Mouse (Mus musculus) limb, embryonic 10.5 days (tissue): Measurements from ENCODE around the gene Golga2. TPM values are rescaled to one million over a fixed set of nuclear protein-coding genes. Genes with fewer than 3 reads are reported as not detected.
A peak's percentile ranks its signal among the peaks of the same experiment; 100 is the strongest.

ENCODE experiments used
- DNase-seq: peaks from one replicate; pipeline ENCODE4 v3.0.0-alpha.2; 2017; ENCODE audit warnings: low spot score
- H3K27ac ChIP-seq: fragments of 300-500 bp; sonication (generic); 2 replicates; pipeline ENCODE4 v1.5.1; 2016; ENCODE audit warnings: mild to moderate bottlenecking
- H3K27me3 ChIP-seq: fragments of 300-500 bp; sonication (generic); 2 replicates; pipeline ENCODE4 v1.6.1; 2016; ENCODE audit warnings: low read depth, mild to moderate bottlenecking; ENCODE audit not compliant: poor library complexity, severe bottlenecking
- H3K36me3 ChIP-seq: fragments of 300-500 bp; sonication (generic); 2 replicates; pipeline ENCODE4 v1.6.1; 2016; ENCODE audit warnings: mild to moderate bottlenecking, moderate library complexity
- H3K4me1 ChIP-seq: fragments of 300-500 bp; sonication (generic); 2 replicates; pipeline ENCODE4 v1.6.1; 2016
- H3K4me3 ChIP-seq: fragments of 300-500 bp; sonication (generic); 2 replicates; pipeline ENCODE4 v1.5.1; 2016; ENCODE audit warnings: mild to moderate bottlenecking, moderate library complexity
- H3K9me3 ChIP-seq: fragments of 300-500 bp; sonication (generic); replicated peaks from 2 replicates; pipeline ENCODE4 v1.6.1; 2016; ENCODE audit warnings: mild to moderate bottlenecking
- WGBS: fragments of 180-500 bp; shearing (Covaris S2); methylation state at CpG from one replicate; pipeline ENCODE4 v1.1.7; 2016; 5-methylcytosine and 5-hydroxymethylcytosine counted together
- microRNA-seq: library from miRNA; unstranded; fragments of <30 nt; microRNA quantifications from one replicate; pipeline ENCODE4, GENCODE M21; 2017
- polyA plus RNA-seq: library from polyadenylated mRNA; unstranded; fragments of >200 nt; fragmentation: Nextera tagmentation; extraction: Ambion mirVana; gene quantifications from 2 replicates; pipeline ENCODE4 v1.2.1, GENCODE M21; 2016

The Golga2 gene
- polyA plus RNA-seq, 1 experiment from 2014 or later: 25.0 TPM

- Histone ChIP-seq H3K4me1 (peaks cover 48% of the 10 kb centered on the region), H3K9me3 (no peaks in the 10 kb centered on the region), H3K27me3 (peaks cover 8% of the 10 kb centered on the region), H3K27ac (no peak overlapping the region), H3K4me3 (no peak overlapping the region), H3K36me3 (no peaks in the 10 kb centered on the region)
- DNase-seq: no peak
- 81% methylated on average over 10 of the region's 10 CpGs for WGBS
Measured at GRCm38 (mm10) chr2:32356216-32356615, 69.0 kb downstream of the Golga2 start.

Small RNA genes lying within 50 kb of the gene (microRNA-seq; reads per million reads assigned to microRNA genes)
- 1.2 reads per million for gene Gm23363
- 1,234 reads per million, percentile 78 among the genes with 10 or more reads in this experiment for gene Mir199b

Other genes starting within 250 kb of the Golga2 start
- 2.0 TPM in 2 replicates for gene Fam78a, start 202.5 kb upstream of the Golga2 start, polyA plus RNA-seq
- gene Plpp7, start 191.9 kb upstream of the Golga2 start, polyA plus RNA-seq: 2.8 and 3.8 TPM in 2 replicates
- 71.2 and 80.3 TPM in 2 replicates for gene Prrc2b, start 136.3 kb upstream of the Golga2 start, polyA plus RNA-seq
- gene Pomt1, start 50.8 kb upstream of the Golga2 start, polyA plus RNA-seq: 21.1 and 24.1 TPM in 2 replicates
- gene Uck1, start 27.2 kb upstream of the Golga2 start, polyA plus RNA-seq: 69.6 and 74.0 TPM in 2 replicates
- 440 and 446 TPM in 2 replicates for gene Swi5, start 691 bp downstream of the Golga2 start, polyA plus RNA-seq
- 61.3 and 74.8 TPM in 2 replicates for gene Ciz1, start 64.9 kb downstream of the Golga2 start, polyA plus RNA-seq
- 27.1 and 33.6 TPM in 2 replicates for gene Dnm1, start 66.0 kb downstream of the Golga2 start, polyA plus RNA-seq
- 36.3 and 37.0 TPM in 2 replicates for gene 1110008P14Rik, start 94.6 kb downstream of the Golga2 start, polyA plus RNA-seq
- not detected in 2 replicates for gene Lcn2, start 100.9 kb downstream of the Golga2 start, polyA plus RNA-seq
- gene Ptges2, start 108.5 kb downstream of the Golga2 start, polyA plus RNA-seq: 32.7 and 37.0 TPM in 2 replicates
- 5.9 and 7.3 TPM in 2 replicates for gene Naif1, start 163.1 kb downstream of the Golga2 start, polyA plus RNA-seq
- gene Slc25a25, start 164.1 kb downstream of the Golga2 start, polyA plus RNA-seq: 30.8 and 33.0 TPM in 2 replicates
- gene Fam102a, start 247.9 kb downstream of the Golga2 start, polyA plus RNA-seq: 12.0 and 14.0 TPM in 2 replicates